Mouse (Mus musculus) lung, adult 2 months (tissue): ENCODE data around the gene Ndufb2.

Source experiments
- CTCF ChIP-seq: fragments of 200-500 bp; IDR thresholded peaks from 2 replicates; pipeline ENCODE4 v1.5.1; 2011; ENCODE audit warnings: mild to moderate bottlenecking, low read length, control low read depth; ENCODE audit not compliant: insufficient read depth
- POLR2A ChIP-seq: fragments of 200-500 bp; IDR thresholded peaks from 2 replicates; pipeline ENCODE4 v1.6.1; 2011; ENCODE audit warnings: low read depth, mild to moderate bottlenecking, control low read depth, low read length, borderline replicate concordance; ENCODE audit errors: extremely low read depth

DNA sequence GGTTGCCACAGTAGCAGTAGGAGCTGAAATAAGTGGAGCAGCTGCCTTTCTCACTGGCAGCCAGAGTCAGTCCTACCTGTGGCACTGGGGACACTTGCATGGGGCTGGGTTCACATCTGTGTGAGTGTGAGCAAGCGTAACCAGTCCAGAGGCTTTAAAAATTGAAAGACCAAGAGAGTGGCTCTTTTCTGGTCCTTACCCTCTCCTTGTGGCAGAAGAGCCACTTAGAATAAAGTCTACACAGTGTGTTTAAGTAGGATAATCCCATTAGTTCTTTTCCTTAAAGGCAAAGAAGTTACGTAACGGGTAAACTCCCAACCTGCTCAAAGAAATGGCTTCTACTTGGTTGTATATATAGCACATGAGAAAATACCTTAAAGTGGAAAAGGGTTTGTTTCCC, 8.5 kb downstream of the Ndufb2 start:
- TF ChIP-seq CTCF (no peak), POLR2A (no peak)
